Mouse (Mus musculus): ENCODE measurements around the gene Gm10717.
"Not testable (repeated sequence)": the region's sequence is repeated elsewhere in the genome, so short reads cannot be mapped to it uniquely, and the experiment has no call there.

Gene Gm10717

DNA sequence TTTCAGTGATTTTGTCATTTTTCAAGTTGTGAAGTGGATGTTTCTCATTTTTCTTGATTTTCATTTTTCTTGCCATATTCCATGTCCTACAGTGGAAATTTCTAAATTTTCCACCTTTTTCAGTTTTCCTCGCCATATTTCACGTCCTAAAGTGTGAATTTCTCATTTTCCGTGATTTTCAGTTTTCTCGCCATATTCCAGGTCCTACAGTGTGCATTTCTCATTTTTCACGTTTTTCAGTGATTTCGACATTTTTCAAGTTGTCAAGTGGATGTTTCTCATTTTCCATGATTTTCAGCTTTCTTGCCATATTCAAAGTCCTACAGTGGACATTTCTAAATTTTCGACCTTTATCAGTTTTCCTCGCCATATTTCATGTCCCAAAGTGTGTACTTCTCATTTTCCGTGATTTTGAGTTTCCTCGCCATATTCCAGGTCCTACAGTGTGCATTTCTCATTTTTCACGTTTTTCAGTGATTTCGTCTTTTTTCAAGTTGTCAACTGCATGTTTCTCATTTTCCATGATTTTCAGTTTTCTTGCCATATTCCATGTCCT, at the start of gene Gm10717:
Gene Gm10717 (plus strand): TSS at position 506 of the 556 bp plus-strand sequence.
- DNase-seq (ENCODE audit: extremely low read depth, low read depth, low spot score) = not testable (repeated sequence)

GRCm38 (mm10) chr9:3000445-3000972, 24.7 kb upstream of the Gm10717 start, which contains the start of gene Gm10722:
Gm10722 (plus strand) TSS chr9:3000922.
- DNase-seq (ENCODE audit: extremely low read depth, low read depth, low spot score) = peak; percentile 30

- not testable (repeated sequence) for DNase-seq (ENCODE audit: extremely low read depth, low read depth, low spot score)
Observed at GRCm38 (mm10) chr9:3001006-3001405, 24.2 kb upstream of the Gm10717 start.

DNA sequence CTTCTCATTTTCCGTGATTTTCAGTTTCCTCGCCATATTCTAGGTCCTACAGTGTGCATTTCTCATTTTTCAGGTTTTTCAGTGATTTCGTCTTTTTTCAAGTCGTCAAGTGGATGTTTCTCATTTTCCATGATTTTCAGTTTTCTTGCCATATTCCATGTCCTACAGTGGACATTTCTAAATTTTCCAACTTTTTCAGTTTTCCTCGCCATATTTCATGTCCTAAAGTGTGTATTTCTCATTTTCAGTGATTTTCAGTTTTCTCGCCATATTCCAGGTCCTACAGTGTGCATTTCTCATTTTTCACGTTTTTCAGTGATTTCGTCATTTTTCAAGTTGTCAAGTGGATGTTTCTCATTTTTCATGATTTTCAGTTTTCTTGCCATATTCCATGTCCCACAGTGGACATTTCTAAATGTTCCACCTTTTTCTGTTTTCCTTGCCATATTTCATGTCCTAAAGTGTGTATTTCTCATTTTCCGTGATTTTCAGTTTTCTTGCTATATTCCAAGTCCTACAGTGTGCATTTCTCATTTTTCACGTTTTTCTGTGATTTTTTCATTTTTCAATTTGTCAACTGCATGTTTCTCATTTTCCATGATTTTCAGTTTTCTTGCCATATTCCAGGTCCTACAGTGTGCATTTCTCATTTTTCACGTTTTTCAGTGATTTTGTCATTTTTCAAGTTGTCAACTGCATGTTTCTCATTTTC, 23.1 kb upstream of the Gm10717 start:
- not testable (repeated sequence) for DNase-seq (ENCODE audit: extremely low read depth, low read depth, low spot score)

DNA sequence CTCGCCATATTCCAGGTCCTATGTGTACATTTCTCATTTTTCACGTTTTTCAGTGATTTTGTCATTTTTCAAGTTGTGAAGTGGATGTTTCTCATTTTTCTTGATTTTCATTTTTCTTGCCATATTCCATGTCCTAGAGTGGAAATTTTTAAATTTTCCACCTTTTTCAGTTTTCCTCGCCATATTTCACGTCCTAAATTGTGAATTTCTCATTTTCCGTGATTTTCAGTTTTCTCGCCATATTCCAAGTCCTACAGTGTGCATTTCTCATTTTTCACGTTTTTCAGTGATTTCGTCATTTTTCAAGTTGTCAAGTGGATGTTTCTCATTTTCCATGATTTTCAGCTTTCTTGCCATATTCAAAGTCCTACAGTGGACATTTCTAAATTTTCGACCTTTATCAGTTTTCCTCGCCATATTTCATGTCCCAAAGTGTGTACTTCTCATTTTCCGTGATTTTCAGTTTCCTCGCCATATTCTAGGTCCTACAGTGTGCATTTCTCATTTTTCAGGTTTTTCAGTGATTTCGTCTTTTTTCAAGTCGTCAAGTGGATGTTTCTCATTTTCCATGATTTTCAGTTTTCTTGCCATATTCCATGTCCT, 22.3 kb upstream of the Gm10717 start, which contains the start of gene Gm11168:
Gene Gm11168 (plus strand): TSS at position 553 of the 603 bp plus-strand sequence.
- not testable (repeated sequence) for DNase-seq (ENCODE audit: extremely low read depth, low read depth, low spot score)

DNA sequence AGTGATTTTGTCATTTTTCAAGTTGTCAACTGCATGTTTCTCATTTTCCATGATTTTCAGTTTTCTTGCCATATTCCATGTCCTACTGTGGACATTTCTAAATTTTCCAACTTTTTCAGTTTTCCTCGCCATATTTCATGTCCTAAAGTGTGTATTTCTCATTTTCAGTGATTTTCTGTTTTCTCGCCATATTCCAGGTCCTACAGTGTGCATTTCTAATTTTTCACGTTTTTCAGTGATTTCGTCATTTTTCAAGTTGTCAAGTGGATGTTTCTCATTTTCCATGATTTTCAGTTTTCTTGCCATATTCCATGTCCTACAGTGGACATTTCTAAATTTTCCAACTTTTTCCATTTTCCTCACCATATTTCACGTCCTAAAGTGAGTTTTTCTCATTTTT, 19.0 kb upstream of the Gm10717 start:
- not testable (repeated sequence) for DNase-seq (ENCODE audit: extremely low read depth, low read depth, low spot score)

DNA sequence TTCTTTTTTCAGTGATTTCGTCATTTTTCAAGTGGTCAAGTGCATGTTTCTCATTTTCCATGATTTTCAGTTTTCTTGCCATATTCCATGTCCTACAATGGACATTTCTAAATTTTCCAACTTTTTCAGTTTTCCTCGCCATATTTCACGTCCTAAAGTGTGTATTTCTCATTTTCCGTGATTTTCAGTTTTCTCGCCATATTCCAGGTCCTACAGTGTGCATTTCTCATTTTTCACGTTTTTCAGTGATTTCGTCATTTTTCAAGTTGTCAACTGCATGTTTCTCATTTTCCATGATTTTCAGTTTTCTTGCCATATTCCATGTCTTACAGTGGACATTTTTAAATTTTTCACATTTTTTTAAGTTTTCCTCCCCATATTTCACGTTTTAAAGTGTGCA, 18.6 kb upstream of the Gm10717 start:
- DNase-seq (ENCODE audit: extremely low read depth, low read depth, low spot score) = not testable (repeated sequence)

- not testable (repeated sequence) for DNase-seq (ENCODE audit: extremely low read depth, low read depth, low spot score)
Observed at GRCm38 (mm10) chr9:3007272-3007671, 17.9 kb upstream of the Gm10717 start.

DNA sequence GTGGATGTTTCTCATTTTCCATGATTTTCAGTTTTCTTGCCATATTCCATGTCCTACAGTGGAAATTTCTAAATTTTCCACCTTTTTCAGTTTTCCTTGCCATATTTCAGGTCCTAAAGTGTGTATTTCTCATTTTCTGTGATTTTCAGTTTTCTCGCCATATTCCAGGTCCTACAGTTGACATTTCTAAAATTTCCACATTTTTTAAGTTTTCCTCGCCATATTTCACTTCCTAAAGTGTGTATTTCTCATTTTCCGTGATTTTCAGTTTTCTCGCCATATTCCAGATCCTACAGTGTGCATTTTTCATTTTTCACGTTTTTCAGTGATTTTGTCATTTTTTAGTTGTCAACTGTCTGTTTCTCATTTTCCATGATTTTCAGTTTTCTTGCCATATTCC, 15.9 kb upstream of the Gm10717 start:
- not testable (repeated sequence) for DNase-seq (ENCODE audit: extremely low read depth, low read depth, low spot score)

GRCm38 (mm10) chr9:3012054-3012621, 13.1 kb upstream of the Gm10717 start:
- not testable (repeated sequence) for DNase-seq (ENCODE audit: extremely low read depth, low read depth, low spot score)

GRCm38 (mm10) chr9:3012733-3013279, 12.4 kb upstream of the Gm10717 start, which contains the start of gene Gm10721:
Gm10721 (plus strand) TSS chr9:3013140.
- DNase-seq (ENCODE audit: extremely low read depth, low read depth, low spot score) = not testable (repeated sequence)

GRCm38 (mm10) chr9:3015354-3015753, 9.9 kb upstream of the Gm10717 start, which contains the start of gene Gm10720:
Gm10720 (plus strand) TSS chr9:3015654.
- not testable (repeated sequence) for DNase-seq (ENCODE audit: extremely low read depth, low read depth, low spot score)

- DNase-seq (ENCODE audit: extremely low read depth, low read depth, low spot score) = not testable (repeated sequence)
Observed at GRCm38 (mm10) chr9:3015896-3016295, 9.3 kb upstream of the Gm10717 start.

GRCm38 (mm10) chr9:3017108-3017507, 8.1 kb upstream of the Gm10717 start, which contains the start of gene Gm10719:
Gm10719 (plus strand) TSS chr9:3017408.
- DNase-seq (ENCODE audit: extremely low read depth, low read depth, low spot score) = not testable (repeated sequence)

- DNase-seq (ENCODE audit: extremely low read depth, low read depth, low spot score) = not testable (repeated sequence)
Observed at GRCm38 (mm10) chr9:3018944-3019343, 6.3 kb upstream of the Gm10717 start.

GRCm38 (mm10) chr9:3019835-3020727, 5.1 kb upstream of the Gm10717 start:
- DNase-seq (ENCODE audit: extremely low read depth, low read depth, low spot score) = not testable (repeated sequence)

- DNase-seq (ENCODE audit: extremely low read depth, low read depth, low spot score) = not testable (repeated sequence)
Observed at GRCm38 (mm10) chr9:3022316-3023008, 2.8 kb upstream of the Gm10717 start.

DNA sequence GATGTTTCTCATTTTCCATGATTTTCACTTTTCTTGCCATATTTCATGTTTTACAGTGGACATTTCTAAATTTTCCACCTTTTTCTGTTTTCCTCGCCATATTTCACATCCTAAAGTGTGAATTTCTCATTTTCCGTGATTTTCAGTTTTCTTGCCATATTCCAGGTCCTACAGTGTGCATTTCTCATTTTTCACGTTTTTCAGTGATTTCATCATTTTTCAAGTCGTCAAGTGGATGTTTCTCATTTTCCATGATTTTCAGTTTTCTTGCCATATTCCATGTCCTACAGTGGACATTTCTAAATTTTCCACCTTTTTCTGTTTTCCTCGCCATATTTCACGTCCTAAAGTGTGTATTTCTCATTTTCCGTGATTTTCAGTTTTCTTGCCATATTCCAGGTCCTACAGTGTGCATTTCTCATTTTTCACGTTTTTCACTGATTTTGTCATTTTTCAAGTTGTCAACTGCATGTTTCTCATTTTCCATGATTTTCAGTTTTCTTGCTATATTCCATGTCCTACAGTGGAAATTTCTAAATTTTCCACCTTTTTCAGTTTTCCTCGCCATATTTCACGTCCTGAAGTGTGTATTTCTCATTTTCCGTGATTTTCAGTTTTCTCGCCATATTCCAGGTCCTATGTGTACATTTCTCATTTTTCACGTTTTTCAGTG, 1.8 kb upstream of the Gm10717 start, which contains the start of gene Gm10718:
Gene Gm10718 (plus strand): TSS at position 236 of the 673 bp plus-strand sequence.
- not testable (repeated sequence) for DNase-seq (ENCODE audit: extremely low read depth, low read depth, low spot score)

Measured in fat pad, adult 2 months (tissue).